Mouse (Mus musculus) heart, embryonic 12.5 days (tissue): ENCODE results near the gene Olfr811. TPM values are rescaled to one million over a fixed set of nuclear protein-coding genes. Genes with fewer than 3 reads are reported as not detected.

Source experiments
- ATAC-seq: fragments of 200-750 bp; cut with Nextera tagmentation; 2 replicates; pipeline ENCODE4 v1.8.0; 2017; ENCODE audit warnings: moderate TSS enrichment, moderate library complexity; ENCODE audit not compliant: insufficient number of reproducible peaks, low FRiP score
- H3K27ac ChIP-seq: fragments of 300-500 bp; sonication (generic); 2 replicates; pipeline ENCODE4 v1.5.1; 2016; ENCODE audit warnings: mild to moderate bottlenecking, moderate library complexity; ENCODE audit not compliant: poor library complexity, severe bottlenecking
- H3K27me3 ChIP-seq: fragments of 300-500 bp; sonication (generic); replicated peaks from 2 replicates; pipeline ENCODE4 v1.6.1; 2016; ENCODE audit warnings: mild to moderate bottlenecking, moderate library complexity
- H3K36me3 ChIP-seq: fragments of 300-500 bp; sonication (generic); 2 replicates; pipeline ENCODE4 v1.6.1; 2016; ENCODE audit warnings: mild to moderate bottlenecking, moderate library complexity
- H3K4me1 ChIP-seq: fragments of 300-500 bp; sonication (generic); replicated peaks from 2 replicates; pipeline ENCODE4 v1.6.1; 2016; ENCODE audit warnings: mild to moderate bottlenecking
- H3K4me2 ChIP-seq: fragments of 300-500 bp; sonication (generic); 2 replicates; pipeline ENCODE4 v1.6.1; 2016; ENCODE audit warnings: mild to moderate bottlenecking, moderate library complexity
- H3K4me3 ChIP-seq: fragments of 300-500 bp; sonication (generic); 2 replicates; pipeline ENCODE4 v1.5.1; 2016; ENCODE audit warnings: mild to moderate bottlenecking
- H3K9ac ChIP-seq: fragments of 300-500 bp; sonication (generic); 2 replicates; pipeline ENCODE4 v1.6.1; 2016; ENCODE audit warnings: mild to moderate bottlenecking, moderate library complexity
- H3K9me3 ChIP-seq: fragments of 300-500 bp; sonication (generic); replicated peaks from 2 replicates; pipeline ENCODE4 v1.6.1; 2016; ENCODE audit warnings: mild to moderate bottlenecking, moderate library complexity
- WGBS: fragments of 180-500 bp; shearing (Covaris S2); methylation state at CpG from one replicate; pipeline ENCODE4 v1.1.7; 2016; 5-methylcytosine and 5-hydroxymethylcytosine counted together
- polyA plus RNA-seq: library from polyadenylated mRNA; unstranded; fragments of >200 nt; fragmentation: Nextera tagmentation; extraction: Ambion mirVana; gene quantifications from 2 replicates; pipeline ENCODE4 v1.2.1, GENCODE M21; 2016

The Olfr811 gene
- not detected in 2 replicates for polyA plus RNA-seq

DNA sequence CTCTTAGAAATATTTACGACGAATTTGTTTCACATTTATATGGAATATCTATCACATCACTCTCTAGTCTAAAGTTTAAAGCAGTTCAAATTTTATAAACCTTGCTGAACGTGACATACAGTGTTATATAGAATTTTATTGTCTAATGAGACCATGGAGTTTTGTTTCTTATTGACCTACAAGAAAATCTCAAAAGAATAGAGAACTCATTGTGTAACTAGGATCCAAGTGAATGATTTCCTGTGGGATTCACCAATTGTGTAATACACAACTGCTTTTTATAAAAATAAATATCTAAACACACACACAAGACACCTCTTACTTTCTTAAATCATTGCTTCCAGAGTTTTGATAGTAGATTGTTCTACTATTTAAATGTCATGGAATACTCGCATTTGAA lies at the start of gene Olfr811:
Gene Olfr811 (minus strand): TSS at position 101 of the 400 bp plus-strand sequence.
- Histone ChIP-seq H3K27ac (no peak within 1 kb of the TSS), H3K27me3 (no peaks in the 10 kb centered on the region), H3K4me1 (no peaks in the 10 kb centered on the region), H3K4me2 (no peak within 1 kb of the TSS), H3K9me3 (no peaks in the 10 kb centered on the region), H3K4me3 (no peak within 1 kb of the TSS), H3K36me3 (no peaks in the 10 kb centered on the region), H3K9ac (no peak within 1 kb of the TSS)
- no peak for ATAC-seq
- WGBS: 73% methylated on average over 4 of the region's 4 CpGs

DNA sequence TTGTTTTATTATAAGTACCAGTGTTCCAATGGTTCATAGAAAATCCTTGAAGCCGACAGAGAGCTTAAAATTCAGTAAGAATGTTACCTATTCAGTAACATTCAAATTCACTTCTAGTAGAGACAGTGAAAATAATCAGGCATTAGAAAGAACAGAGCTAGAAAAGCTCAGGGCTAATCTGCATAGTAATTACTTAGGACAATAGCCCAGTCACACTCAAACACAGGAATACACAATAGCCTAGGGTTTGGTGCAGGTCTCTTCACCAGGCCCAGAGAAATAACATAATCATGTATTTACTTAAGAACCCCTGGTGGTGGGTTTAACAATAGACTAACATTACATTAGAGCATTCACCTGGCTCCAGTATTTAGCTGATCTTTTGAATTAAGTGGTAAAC lies 43.1 kb upstream of the Olfr811 start:
- no peak for ATAC-seq
- 74% methylated on average over 1 of the region's 1 CpGs for WGBS
- no peaks in the 10 kb centered on the region for H3K4me1 ChIP-seq
- H3K27ac ChIP-seq: no peak overlapping the region
- H3K9ac ChIP-seq: no peak overlapping the region
- H3K4me3 ChIP-seq: no peak overlapping the region
- no peak overlapping the region for H3K4me2 ChIP-seq
- H3K9me3 ChIP-seq: no peaks in the 10 kb centered on the region
- no peaks in the 10 kb centered on the region for H3K36me3 ChIP-seq
- H3K27me3 ChIP-seq: no peaks in the 10 kb centered on the region

DNA sequence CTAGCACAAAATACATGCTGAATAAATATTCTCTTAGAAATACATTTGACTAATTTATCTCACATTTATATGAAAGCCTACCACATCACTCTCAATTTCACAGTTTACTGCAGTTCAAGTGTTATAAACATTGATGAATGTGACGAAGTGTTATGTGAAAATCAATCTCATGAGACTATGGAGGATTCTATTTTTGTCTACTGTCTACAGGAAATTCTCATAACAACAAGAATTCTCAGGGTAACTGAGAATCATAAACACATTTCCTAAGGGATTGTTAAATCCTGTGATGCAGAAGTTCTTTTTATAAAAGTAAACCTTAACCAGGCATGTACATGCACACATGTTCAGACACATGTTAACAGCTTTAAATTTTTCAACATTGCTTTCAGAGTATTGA lies 41.8 kb upstream of the Olfr811 start, which contains the start of gene Olfr812:
Gene Olfr812 (minus strand): TSS at position 101 of the 400 bp plus-strand sequence.
- H3K4me3 ChIP-seq: no peak within 1 kb of the TSS
- H3K27me3 ChIP-seq: no peaks in the 10 kb centered on the region
- no peak within 1 kb of the TSS for H3K9ac ChIP-seq
- H3K9me3 ChIP-seq: no peaks in the 10 kb centered on the region
- ATAC-seq: no peak
- WGBS: 65% methylated on average over 1 of the region's 1 CpGs
- no peak within 1 kb of the TSS for H3K4me2 ChIP-seq
- no peaks in the 10 kb centered on the region for H3K36me3 ChIP-seq
- no peak within 1 kb of the TSS for H3K27ac ChIP-seq
- H3K4me1 ChIP-seq: no peaks in the 10 kb centered on the region

DNA sequence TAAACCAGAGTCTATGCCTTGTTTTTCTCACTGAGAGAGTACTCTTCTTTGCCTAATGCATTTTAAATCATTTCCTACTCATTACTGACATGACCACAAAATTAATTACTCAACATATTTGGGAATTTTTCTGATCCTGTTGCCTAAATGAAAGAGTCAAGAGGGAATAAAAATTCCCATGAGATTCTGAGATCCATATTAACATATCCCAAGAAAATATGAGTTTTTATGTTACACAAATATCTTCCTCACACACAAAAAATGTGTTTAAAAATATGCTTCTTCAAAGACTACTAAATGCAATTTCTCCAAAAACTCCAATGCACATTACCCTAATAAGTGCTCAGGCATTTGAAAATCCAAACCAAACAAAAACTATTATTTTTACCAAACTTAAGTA lies 9.4 kb downstream of the Olfr811 start, which contains the start of gene Olfr810:
Gene Olfr810 (minus strand): TSS at position 101 of the 400 bp plus-strand sequence.
- Histone ChIP-seq H3K4me1 (no peaks in the 10 kb centered on the region), H3K27me3 (no peaks in the 10 kb centered on the region), H3K4me2 (no peak within 1 kb of the TSS), H3K9me3 (no peaks in the 10 kb centered on the region), H3K36me3 (no peaks in the 10 kb centered on the region), H3K27ac (no peak within 1 kb of the TSS), H3K9ac (no peak within 1 kb of the TSS), H3K4me3 (no peak within 1 kb of the TSS)
- ATAC-seq: no peak

DNA sequence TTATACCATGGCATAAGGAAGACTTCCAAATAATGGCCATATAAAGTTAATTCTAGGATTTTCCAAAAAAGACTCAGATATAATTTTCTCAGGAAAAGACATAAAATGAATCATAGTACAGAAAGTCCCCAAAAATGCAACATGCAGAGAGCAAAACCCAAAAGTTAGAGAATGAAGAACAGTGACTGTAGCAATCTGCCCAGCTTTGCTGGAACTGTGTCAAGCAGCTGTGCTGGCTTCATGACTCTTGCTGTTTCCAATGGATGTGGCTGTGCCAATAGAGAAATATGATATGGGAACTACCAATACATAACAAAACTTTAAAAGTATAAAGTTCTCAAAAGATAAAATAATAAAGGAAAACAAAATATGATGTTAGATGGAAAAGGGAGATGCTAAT lies 26.1 kb downstream of the Olfr811 start:
- H3K4me1 ChIP-seq: no peaks in the 10 kb centered on the region
- no peak for ATAC-seq
- no peak overlapping the region for H3K9ac ChIP-seq
- H3K4me2 ChIP-seq: no peak overlapping the region
- no peaks in the 10 kb centered on the region for H3K27me3 ChIP-seq
- H3K27ac ChIP-seq: no peak overlapping the region
- H3K4me3 ChIP-seq: no peak overlapping the region
- no peaks in the 10 kb centered on the region for H3K9me3 ChIP-seq
- H3K36me3 ChIP-seq: no peaks in the 10 kb centered on the region

DNA sequence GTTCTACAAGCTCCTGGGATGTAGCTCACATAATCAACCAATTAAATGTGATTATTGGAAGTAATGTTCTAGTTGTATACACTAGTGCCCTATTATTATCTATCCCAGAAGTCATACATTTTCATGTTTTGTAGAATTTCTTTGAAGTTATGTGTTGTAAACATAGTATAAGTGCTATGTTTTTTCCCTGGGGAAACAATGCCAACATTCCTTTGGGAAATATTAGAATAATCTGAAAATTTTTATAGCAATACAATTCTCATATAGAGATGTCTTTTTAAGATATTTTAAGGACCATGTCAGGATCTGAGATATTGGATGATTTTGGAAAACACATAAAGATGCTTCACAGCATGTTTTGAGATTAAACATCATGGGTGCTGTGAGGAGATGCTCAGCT lies 29.9 kb downstream of the Olfr811 start, which contains the start of gene Olfr809:
Gene Olfr809 (plus strand): TSS at position 301 of the 400 bp plus-strand sequence.
- no peaks in the 10 kb centered on the region for H3K27me3 ChIP-seq
- H3K27ac ChIP-seq: no peak within 1 kb of the TSS
- H3K4me2 ChIP-seq: no peak within 1 kb of the TSS
- no peak within 1 kb of the TSS for H3K4me3 ChIP-seq
- ATAC-seq: no peak
- H3K36me3 ChIP-seq: no peaks in the 10 kb centered on the region
- no peaks in the 10 kb centered on the region for H3K4me1 ChIP-seq
- H3K9me3 ChIP-seq: no peaks in the 10 kb centered on the region
- H3K9ac ChIP-seq: no peak within 1 kb of the TSS

DNA sequence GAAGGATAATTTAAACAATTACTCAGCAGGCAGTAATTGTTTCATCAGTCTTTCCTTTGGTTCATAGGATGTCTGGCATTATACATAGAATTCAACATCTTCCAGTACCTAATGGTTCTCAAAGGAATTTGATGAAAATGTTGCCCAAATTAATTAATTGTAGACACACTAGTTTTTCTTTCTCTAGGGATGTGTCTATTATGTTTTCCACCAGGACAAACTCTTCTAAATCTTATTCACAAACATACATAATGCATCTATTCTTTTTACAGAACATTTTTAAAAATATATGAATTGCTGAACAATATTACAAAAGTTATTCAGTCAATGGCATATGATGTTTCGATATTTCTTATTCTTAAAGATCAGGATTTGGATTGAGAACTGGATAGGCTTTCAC lies 39.0 kb downstream of the Olfr811 start, which contains the start of gene Olfr808:
Gene Olfr808 (plus strand): TSS at position 301 of the 400 bp plus-strand sequence.
- no peaks in the 10 kb centered on the region for H3K27me3 ChIP-seq
- H3K27ac ChIP-seq: no peak within 1 kb of the TSS
- H3K9ac ChIP-seq: no peak within 1 kb of the TSS
- WGBS: 79% methylated on average over 1 of the region's 1 CpGs
- no peaks in the 10 kb centered on the region for H3K36me3 ChIP-seq
- H3K4me3 ChIP-seq: no peak within 1 kb of the TSS
- H3K9me3 ChIP-seq: no peaks in the 10 kb centered on the region
- no peaks in the 10 kb centered on the region for H3K4me1 ChIP-seq
- H3K4me2 ChIP-seq: no peak within 1 kb of the TSS
- no peak for ATAC-seq

DNA sequence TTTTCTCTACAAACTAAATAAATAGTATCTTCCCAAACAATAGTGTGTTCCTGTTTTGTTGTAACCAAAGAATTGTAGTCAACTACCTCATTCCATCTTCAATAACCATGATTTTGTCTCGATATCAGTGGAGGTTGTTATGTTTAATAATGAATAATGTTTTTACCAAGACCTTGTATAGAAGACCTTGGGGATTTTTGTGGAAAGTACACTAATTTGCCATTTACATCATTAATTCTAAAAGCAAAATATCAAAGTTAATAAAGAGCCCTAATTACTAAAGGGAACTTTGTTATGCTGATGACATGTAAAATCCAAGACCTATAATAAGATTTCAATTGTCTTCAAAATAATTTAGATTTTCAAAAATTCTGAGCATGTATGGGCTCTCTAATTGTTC lies 46.5 kb downstream of the Olfr811 start, which contains the start of gene Olfr807:
Gene Olfr807 (minus strand): TSS at position 101 of the 400 bp plus-strand sequence.
- 75% methylated on average over 1 of the region's 1 CpGs for WGBS
- Histone ChIP-seq H3K9ac (no peak within 1 kb of the TSS), H3K36me3 (no peaks in the 10 kb centered on the region), H3K27me3 (no peaks in the 10 kb centered on the region), H3K9me3 (no peaks in the 10 kb centered on the region), H3K4me2 (no peak within 1 kb of the TSS), H3K27ac (no peak within 1 kb of the TSS), H3K4me1 (no peaks in the 10 kb centered on the region), H3K4me3 (no peak within 1 kb of the TSS)
- ATAC-seq: no peak

Other genes with a start within 250 kb of the Olfr811 start
- gene Olfr794, start 236.7 kb downstream of the Olfr811 start, polyA plus RNA-seq: not detected in 2 replicates
- gene Olfr796, start 191.8 kb downstream of the Olfr811 start, polyA plus RNA-seq: not detected in 2 replicates
- not detected in 2 replicates for gene Olfr798, start 176.5 kb downstream of the Olfr811 start, polyA plus RNA-seq
- gene Olfr799, start 166.9 kb downstream of the Olfr811 start, polyA plus RNA-seq: not detected in 2 replicates
- not detected in 2 replicates for gene Olfr800, start 146.7 kb downstream of the Olfr811 start, polyA plus RNA-seq
- not detected in 2 replicates for gene Olfr801, start 130.5 kb downstream of the Olfr811 start, polyA plus RNA-seq
- gene Olfr802, start 116.2 kb downstream of the Olfr811 start, polyA plus RNA-seq: not detected in 2 replicates
- gene Olfr803, start 110.1 kb downstream of the Olfr811 start, polyA plus RNA-seq: not detected in 2 replicates
- gene Olfr804, start 101.2 kb downstream of the Olfr811 start, polyA plus RNA-seq: not detected in 2 replicates
- gene Olfr805, start 75.0 kb downstream of the Olfr811 start, polyA plus RNA-seq: not detected in 2 replicates
- gene Olfr806, start 62.5 kb downstream of the Olfr811 start, polyA plus RNA-seq: not detected in 2 replicates
- not detected in 2 replicates for gene Olfr807, start 46.6 kb downstream of the Olfr811 start, polyA plus RNA-seq
- gene Olfr808, start 38.9 kb downstream of the Olfr811 start, polyA plus RNA-seq: not detected in 2 replicates
- gene Olfr809, start 29.8 kb downstream of the Olfr811 start, polyA plus RNA-seq: not detected in 2 replicates
- gene Olfr810, start 9.5 kb downstream of the Olfr811 start, polyA plus RNA-seq: not detected in 2 replicates
- gene Olfr812, start 41.7 kb upstream of the Olfr811 start, polyA plus RNA-seq: not detected in 2 replicates
- not detected in 2 replicates for gene Olfr813, start 51.0 kb upstream of the Olfr811 start, polyA plus RNA-seq
- not detected in 2 replicates for gene Olfr814, start 75.5 kb upstream of the Olfr811 start, polyA plus RNA-seq
- gene Olfr815, start 101.5 kb upstream of the Olfr811 start, polyA plus RNA-seq: not detected in 2 replicates
- not detected in 2 replicates for gene Olfr816, start 111.2 kb upstream of the Olfr811 start, polyA plus RNA-seq
- not detected in 2 replicates for gene Olfr818, start 144.7 kb upstream of the Olfr811 start, polyA plus RNA-seq
- not detected in 2 replicates for gene Olfr819, start 162.9 kb upstream of the Olfr811 start, polyA plus RNA-seq
- gene Olfr247, start 171.7 kb upstream of the Olfr811 start, polyA plus RNA-seq: not detected in 2 replicates
- not detected in 2 replicates for gene Gm10310, start 180.7 kb upstream of the Olfr811 start, polyA plus RNA-seq
- not detected in 2 replicates for gene Olfr820, start 208.2 kb upstream of the Olfr811 start, polyA plus RNA-seq
- not detected in 2 replicates for gene Olfr821, start 226.0 kb upstream of the Olfr811 start, polyA plus RNA-seq